Mouse (Mus musculus) layer of hippocampus, postnatal 36 days (tissue): Measurements from ENCODE around the gene Mup20. TPM values are rescaled to one million over a fixed set of nuclear protein-coding genes. Genes with fewer than 3 reads are reported as not detected.
"Not testable (repeated sequence)": the region's sequence is repeated elsewhere in the genome, so short reads cannot be mapped to it uniquely, and the experiment has no call there.

Experiments
- DNase-seq, 2 experiments: peaks; one replicate each; pipeline ENCODE4 v3.0.0; 2022
- total RNA-seq, 2 experiments: library from RNA; stranded (reverse); gene quantifications; 2 replicates each; pipeline ENCODE4 v1.2.3; 2021

The Mup20 gene
- total RNA-seq: not detected

GRCm38 (mm10) chr4:62054058-62054457 is at the start of gene Mup20:
Gene Mup20 (minus strand): TSS chr4:62054158.
- DNase-seq: not testable (repeated sequence)

GRCm38 (mm10) chr4:62103366-62103765 is 49.4 kb upstream of the Mup20 start:
- DNase-seq: peak in 1 of 2 experiments; percentile 13

GRCm38 (mm10) chr4:62087953-62088352 is 34.0 kb upstream of the Mup20 start:
- no peak for DNase-seq

GRCm38 (mm10) chr4:62087241-62087640 is 33.3 kb upstream of the Mup20 start, which contains the start of gene Mup3:
Gene Mup3 (minus strand): TSS chr4:62087342.
- DNase-seq: no peak

- no peak for DNase-seq
Measured at GRCm38 (mm10) chr4:62082755-62083154, 28.8 kb upstream of the Mup20 start.

GRCm38 (mm10) chr4:62075126-62075525 is 21.2 kb upstream of the Mup20 start:
- DNase-seq: no peak

- not testable (repeated sequence) for DNase-seq
Measured at GRCm38 (mm10) chr4:62054780-62055179, 822 bp upstream of the Mup20 start.

- DNase-seq: no peak
Measured at GRCm38 (mm10) chr4:62026281-62026680, 27.7 kb downstream of the Mup20 start.

- DNase-seq: no peak
Measured at GRCm38 (mm10) chr4:62024256-62024959, 29.6 kb downstream of the Mup20 start.

GRCm38 (mm10) chr4:62023646-62024045 is 30.3 kb downstream of the Mup20 start:
- no peak for DNase-seq

GRCm38 (mm10) chr4:62023120-62023519 is 30.8 kb downstream of the Mup20 start:
- no peak for DNase-seq

GRCm38 (mm10) chr4:62020511-62020910 is 33.4 kb downstream of the Mup20 start:
- not testable (repeated sequence) for DNase-seq

Other genes starting within 250 kb of the Mup20 start
- not detected for gene Mup5, start 218.9 kb downstream of the Mup20 start, total RNA-seq
- gene Mup3, start 33.2 kb upstream of the Mup20 start, total RNA-seq: not detected
- gene Mup21, start 96.7 kb upstream of the Mup20 start, total RNA-seq: not detected
- 10 to 100 TPM; 25.4 to 26.1 TPM for gene Zfp37, start 176.9 kb upstream of the Mup20 start, total RNA-seq
- gene Slc31a2, start 208.4 kb upstream of the Mup20 start, total RNA-seq: 10 to 100 TPM in 1 of 2 experiments, 1 to 10 TPM in 1; 9.3 to 10.5 TPM